Mouse (Mus musculus) cortical plate, adult 2 months (tissue): Measurements from ENCODE around the gene Tnfsf11.

Source experiments
- CTCF ChIP-seq: fragments of 200-500 bp; IDR thresholded peaks from 2 replicates; pipeline ENCODE4 v1.5.1; 2011; ENCODE audit warnings: mild to moderate bottlenecking, control low read depth, low read length; ENCODE audit not compliant: insufficient read depth; ENCODE audit errors: extremely low read depth
- POLR2A ChIP-seq: fragments of 200-500 bp; IDR thresholded peaks from 2 replicates; pipeline ENCODE4 v1.6.1; 2011; ENCODE audit warnings: mild to moderate bottlenecking, low read length, control low read depth; ENCODE audit not compliant: insufficient read depth; ENCODE audit errors: extremely low read depth

DNA sequence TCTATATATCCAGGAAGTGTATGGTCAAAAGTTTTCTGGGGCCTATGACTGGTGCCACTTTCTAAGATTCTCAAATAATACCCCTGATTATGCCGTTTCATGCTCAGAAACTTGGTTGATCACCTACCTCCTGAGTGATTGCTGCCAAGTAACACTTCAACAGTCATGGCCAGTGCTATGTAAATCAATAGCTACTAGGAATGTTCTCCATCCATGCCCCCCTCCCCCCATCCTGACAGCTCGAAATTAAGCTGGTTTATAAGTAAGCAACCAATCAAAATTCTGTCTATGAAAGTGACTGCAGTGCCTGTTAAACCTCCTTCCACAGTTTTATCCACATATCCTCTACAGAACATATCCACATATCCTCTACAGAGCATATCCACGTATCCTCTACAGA lies 25.5 kb upstream of the Tnfsf11 start:
- TF ChIP-seq CTCF (no peak), POLR2A (no peak)
